Mouse (Mus musculus) olfactory bulb, adult 2 months (tissue): ENCODE measurements around the gene Fam69b. TPM values are rescaled to one million over a fixed set of nuclear protein-coding genes. Genes with fewer than 3 reads are reported as not detected.

Experiments used
- H3K27ac ChIP-seq: fragments of 200-500 bp; 2 replicates; pipeline ENCODE4 v1.5.1; 2012; ENCODE audit warnings: low read depth, low read length; ENCODE audit not compliant: insufficient read depth
- H3K4me1 ChIP-seq: fragments of 200-500 bp; 2 replicates; pipeline ENCODE4 v1.6.1; 2012; ENCODE audit warnings: low read length; ENCODE audit not compliant: control insufficient read depth, insufficient read depth
- H3K4me3 ChIP-seq: fragments of 200-500 bp; 2 replicates; pipeline ENCODE4 v1.5.1; 2012; ENCODE audit warnings: mild to moderate bottlenecking, low read depth, low read length, moderate library complexity; ENCODE audit not compliant: insufficient read depth
- CTCF ChIP-seq: fragments of 200-500 bp; IDR thresholded peaks from 2 replicates; pipeline ENCODE4 v1.5.1; 2012; ENCODE audit warnings: low read depth, mild to moderate bottlenecking, low read length, moderate library complexity; ENCODE audit not compliant: insufficient read depth
- POLR2A ChIP-seq: fragments of 200-500 bp; IDR thresholded peaks from 2 replicates; pipeline ENCODE4 v1.6.1; 2012; ENCODE audit warnings: mild to moderate bottlenecking, low read depth, low read length, moderate library complexity; ENCODE audit not compliant: insufficient read depth
- WGBS: fragments of 180-500 bp; shearing (Covaris S2); methylation state at CpG from one replicate; pipeline ENCODE4 v1.1.7; 2018; 5-methylcytosine and 5-hydroxymethylcytosine counted together
- polyA plus RNA-seq: library from polyadenylated mRNA; stranded (reverse); fragments of >200 nt; gene quantifications from 2 replicates; pipeline ENCODE4 v1.2.4, GENCODE M21; 2012; ENCODE audit warnings: low replicate concordance; ENCODE audit not compliant: missing spikeins, insufficient read depth, insufficient read length

The Fam69b gene
- polyA plus RNA-seq, 1 experiment: not detected

GRCm38 (mm10) chr2:26611896-26612295 lies 16.4 kb upstream of the Fam69b start:
- Histone ChIP-seq H3K4me1 (no peaks in the 10 kb centered on the region), H3K27ac (no peak overlapping the region), H3K4me3 (no peak overlapping the region)
- TF ChIP-seq CTCF: no peak
- TF ChIP-seq POLR2A: no peak

- no peak for TF ChIP-seq CTCF
- no peak for TF ChIP-seq POLR2A
- Histone ChIP-seq H3K4me3 (no peak overlapping the region), H3K4me1 (no peaks in the 10 kb centered on the region), H3K27ac (no peak overlapping the region)
- WGBS: 72% methylated on average over 5 of the region's 5 CpGs
Observed at GRCm38 (mm10) chr2:26614903-26615302, 13.4 kb upstream of the Fam69b start.

- no peaks in the 10 kb centered on the region for H3K4me1 ChIP-seq
- TF ChIP-seq POLR2A: no peak
- no peak for TF ChIP-seq CTCF
- WGBS: 81% methylated on average over 4 of the region's 4 CpGs
- no peak overlapping the region for H3K4me3 ChIP-seq
- no peak overlapping the region for H3K27ac ChIP-seq
Observed at GRCm38 (mm10) chr2:26615459-26616124, 12.7 kb upstream of the Fam69b start.

GRCm38 (mm10) chr2:26617331-26617730 lies 10.9 kb upstream of the Fam69b start:
- H3K27ac ChIP-seq: no peak overlapping the region
- H3K4me1 ChIP-seq: peaks cover 5% of the 10 kb centered on the region; the same call in 1 of the 2 replicates
- H3K4me3 ChIP-seq: no peak overlapping the region
- 86% methylated on average over 6 of the region's 6 CpGs for WGBS
- TF ChIP-seq CTCF (no peak), POLR2A (no peak)

- TF ChIP-seq CTCF (no peak), POLR2A (no peak)
- Histone ChIP-seq H3K27ac (no peak overlapping the region), H3K4me1 (peaks cover 5% of the 10 kb centered on the region; the same call in 1 of the 2 replicates), H3K4me3 (no peak overlapping the region)
- 59% methylated on average over 7 of the region's 7 CpGs for WGBS
Observed at GRCm38 (mm10) chr2:26617928-26618327, 10.3 kb upstream of the Fam69b start.

- Histone ChIP-seq H3K4me3 (no peak overlapping the region), H3K4me1 (peaks cover 5% of the 10 kb centered on the region; the same call in 1 of the 2 replicates), H3K27ac (no peak overlapping the region)
- 34% methylated on average over 2 of the region's 2 CpGs for WGBS
- TF ChIP-seq POLR2A (no peak), CTCF (no peak)
Observed at GRCm38 (mm10) chr2:26621246-26621645, 7.0 kb upstream of the Fam69b start.

GRCm38 (mm10) chr2:26622984-26623383 lies 5.3 kb upstream of the Fam69b start:
- WGBS: 70% methylated on average over 5 of the region's 5 CpGs
- peaks cover 9% of the 10 kb centered on the region for H3K4me1 ChIP-seq
- no peak overlapping the region for H3K4me3 ChIP-seq
- TF ChIP-seq CTCF (no peak), POLR2A (no peak)
- no peak overlapping the region for H3K27ac ChIP-seq

- Histone ChIP-seq H3K4me1 (peaks cover 19% of the 10 kb centered on the region), H3K27ac (no peak overlapping the region), H3K4me3 (no peak overlapping the region)
- TF ChIP-seq POLR2A (no peak), CTCF (no peak)
- WGBS: 93% methylated on average over 3 of the region's 3 CpGs
Observed at GRCm38 (mm10) chr2:26625419-26625818, 2.8 kb upstream of the Fam69b start.

- Histone ChIP-seq H3K4me1 (peaks cover 24% of the 10 kb centered on the region), H3K27ac (no peak overlapping the region), H3K4me3 (no peak overlapping the region)
- WGBS: 74% methylated on average over 3 of the region's 3 CpGs
- no peak for TF ChIP-seq CTCF
- no peak for TF ChIP-seq POLR2A
Observed at GRCm38 (mm10) chr2:26626081-26626480, 2.2 kb upstream of the Fam69b start.
